9 mouse cellular contexts compared by ENCODE assay signal in genomic region chr4:140153101-140153500, GRCm38 (mm10).
DNase-seq lines count a peak whose midpoint lies in the region; ATAC-seq and TF ChIP-seq lines count a peak whose summit lies in the region.
"Had no signal": no experiment of that assay in that cellular context is flagged by ENCODE, and none has a peak within 500 bp of the region (broad histone marks: within the 10 kb centered on the region; RNA-seq: fewer than 3 reads in every experiment).

No protein-coding gene starts in this region.

- no peaks in the 10 kb centered on the region for H3K36me3 ChIP-seq in forebrain, embryonic 11.5 days (ENCODE audit: control insufficient read depth, insufficient read depth, low read length)
- no peaks in the 10 kb centered on the region for H3K36me3 ChIP-seq in forebrain, embryonic 16.5 days (ENCODE audit: control insufficient read depth, insufficient read depth)
- H3K36me3 ChIP-seq in midbrain, embryonic 11.5 days (ENCODE audit: control insufficient read depth, insufficient read depth, low read length) = no peaks in the 10 kb centered on the region
- H3K36me3 ChIP-seq in midbrain, embryonic 13.5 days = no peaks in the 10 kb centered on the region
- H3K36me3 ChIP-seq in limb, embryonic 14.5 days (ENCODE audit: control insufficient read depth, insufficient read depth, low read length) = no peaks in the 10 kb centered on the region
- H3K36me3 ChIP-seq: midbrain, embryonic 12.5 days had no signal

- peak; percentile 84 for DNase-seq in forebrain, embryonic 11.5 days (ENCODE audit: low spot score)
- peak; percentile 96 for DNase-seq in midbrain, embryonic 11.5 days (ENCODE audit: low spot score, missing footprints)
- peak; percentile 63 for DNase-seq in cerebellum, adult 11 months
- DNase-seq in frontal cortex, postnatal 25 days (ENCODE audit: low spot score in 2 of 2) = peak; percentile 36
- DNase-seq in limb, embryonic 14.5 days (ENCODE audit: low spot score) = peak; percentile 69
- peak; percentile 11 for DNase-seq in thymus, postnatal 0 days (ENCODE audit: low spot score)

- H3K4me1 ChIP-seq in forebrain, embryonic 11.5 days (replicated peaks; ENCODE audit: control insufficient read depth, insufficient read depth, low read length) = peaks cover 8% of the 10 kb centered on the region; the same call in 1 of the 2 replicates
- peaks cover 20% of the 10 kb centered on the region for H3K4me1 ChIP-seq in forebrain, embryonic 16.5 days (replicated peaks; ENCODE audit: control insufficient read depth, insufficient read depth, low read length)
- peaks cover 13% of the 10 kb centered on the region; the same call in 1 of the 2 replicates for H3K4me1 ChIP-seq in midbrain, embryonic 11.5 days (ENCODE audit: control insufficient read depth, insufficient read depth, low read length)
- peaks cover 38% of the 10 kb centered on the region for H3K4me1 ChIP-seq in midbrain, embryonic 13.5 days (replicated peaks)
- H3K4me1 ChIP-seq in limb, embryonic 14.5 days (ENCODE audit: control insufficient read depth, insufficient read depth, low read length) = no peaks in the 10 kb centered on the region

- no peak for TF ChIP-seq POLR2A in limb, embryonic 14.5 days (IDR thresholded peaks at IDR 0.05; ENCODE audit: borderline replicate concordance, extremely low read depth, insufficient read depth, insufficient read length)

- H3K27ac ChIP-seq in forebrain, embryonic 11.5 days (ENCODE audit: low read depth, low read length) = no peak overlapping the region
- no peak overlapping the region for H3K27ac ChIP-seq in forebrain, embryonic 16.5 days (ENCODE audit: low read length)
- H3K27ac ChIP-seq in midbrain, embryonic 11.5 days (ENCODE audit: low read depth, low read length) = no peak overlapping the region
- no peak overlapping the region for H3K27ac ChIP-seq in midbrain, embryonic 13.5 days
- H3K27ac ChIP-seq in limb, embryonic 14.5 days (replicated peaks; ENCODE audit: low read depth, low read length) = no peak overlapping the region
- H3K27ac ChIP-seq: midbrain, embryonic 12.5 days had no signal

- WGBS in forebrain, embryonic 11.5 days = 30% methylated on average over 7 of the region's 7 CpGs
- whole genome bisulfite sequencing in forebrain, embryonic 16.5 days = 36% methylated on average over 7 of the region's 7 CpGs
- 30% methylated on average over 7 of the region's 7 CpGs for WGBS in midbrain, embryonic 11.5 days
- 39% methylated on average over 7 of the region's 7 CpGs for WGBS in midbrain, embryonic 13.5 days
- 40% methylated on average over 7 of the region's 7 CpGs for WGBS in limb, embryonic 14.5 days

- H3K4me2 ChIP-seq in forebrain, embryonic 11.5 days (ENCODE audit: low read depth, low read length, severe bottlenecking) = no peak overlapping the region
- no peak overlapping the region for H3K4me2 ChIP-seq in forebrain, embryonic 16.5 days (ENCODE audit: low read length)
- no peak overlapping the region for H3K4me2 ChIP-seq in midbrain, embryonic 11.5 days
- H3K4me2 ChIP-seq in midbrain, embryonic 13.5 days (replicated peaks) = no peak overlapping the region
- no peak overlapping the region for H3K4me2 ChIP-seq in limb, embryonic 14.5 days (replicated peaks; ENCODE audit: low read depth, low read length, severe bottlenecking)
- H3K4me2 ChIP-seq: midbrain, embryonic 12.5 days had no signal

- H3K9me3 ChIP-seq in forebrain, embryonic 11.5 days (ENCODE audit: control insufficient read depth, low read length) = no peaks in the 10 kb centered on the region
- H3K9me3 ChIP-seq in forebrain, embryonic 16.5 days (ENCODE audit: control insufficient read depth, low read length) = no peaks in the 10 kb centered on the region
- H3K9me3 ChIP-seq in midbrain, embryonic 11.5 days (ENCODE audit: control insufficient read depth, low read length) = no peaks in the 10 kb centered on the region
- no peaks in the 10 kb centered on the region for H3K9me3 ChIP-seq in midbrain, embryonic 13.5 days
- H3K9me3 ChIP-seq in limb, embryonic 14.5 days (ENCODE audit: control insufficient read depth, low read length) = no peaks in the 10 kb centered on the region
- H3K9me3 ChIP-seq: midbrain, embryonic 12.5 days had no signal

- 0 out of 2 replicates have a peak, but pooled peaks have one; percentile 42 for ATAC-seq in forebrain, embryonic 11.5 days (replicated peaks; ENCODE audit: low FRiP score)
- no peak for ATAC-seq in forebrain, embryonic 16.5 days
- ATAC-seq in midbrain, embryonic 11.5 days (ENCODE audit: low FRiP score) = no peak
- no peak for ATAC-seq in midbrain, embryonic 13.5 days
- ATAC-seq in limb, embryonic 14.5 days (ENCODE audit: low FRiP score, low read depth) = no peak

- H3K4me3 ChIP-seq in forebrain, embryonic 11.5 days (ENCODE audit: low read depth, low read length) = no peak overlapping the region
- H3K4me3 ChIP-seq in forebrain, embryonic 16.5 days (replicated peaks; ENCODE audit: low read length) = no peak overlapping the region
- H3K4me3 ChIP-seq in midbrain, embryonic 11.5 days (ENCODE audit: low read depth, low read length) = no peak overlapping the region
- no peak overlapping the region for H3K4me3 ChIP-seq in midbrain, embryonic 13.5 days (replicated peaks)
- H3K4me3 ChIP-seq in limb, embryonic 14.5 days (replicated peaks; ENCODE audit: low read length) = no peak overlapping the region
- H3K4me3 ChIP-seq: midbrain, embryonic 12.5 days had no signal

- H3K27me3 ChIP-seq in forebrain, embryonic 11.5 days (ENCODE audit: control insufficient read depth, insufficient read depth, low read length) = no peaks in the 10 kb centered on the region
- H3K27me3 ChIP-seq in forebrain, embryonic 16.5 days (replicated peaks; ENCODE audit: control insufficient read depth, insufficient read depth, low read length) = no peaks in the 10 kb centered on the region
- H3K27me3 ChIP-seq in midbrain, embryonic 11.5 days (ENCODE audit: control insufficient read depth, insufficient read depth, low read length) = no peaks in the 10 kb centered on the region
- peaks cover 2% of the 10 kb centered on the region; the same call in 1 of the 2 replicates for H3K27me3 ChIP-seq in midbrain, embryonic 13.5 days
- H3K27me3 ChIP-seq in limb, embryonic 14.5 days (ENCODE audit: control insufficient read depth, insufficient read depth, low read length) = no peaks in the 10 kb centered on the region

- no peak overlapping the region for H3K9ac ChIP-seq in forebrain, embryonic 11.5 days (ENCODE audit: low read length)
- no peak overlapping the region for H3K9ac ChIP-seq in forebrain, embryonic 16.5 days (replicated peaks; ENCODE audit: low read depth, low read length)
- H3K9ac ChIP-seq in midbrain, embryonic 11.5 days (ENCODE audit: low read length) = no peak overlapping the region
- no peak overlapping the region for H3K9ac ChIP-seq in midbrain, embryonic 13.5 days (replicated peaks)
- no peak overlapping the region for H3K9ac ChIP-seq in limb, embryonic 14.5 days (ENCODE audit: low read depth, low read length, severe bottlenecking)
- H3K9ac ChIP-seq: midbrain, embryonic 12.5 days had no signal

Comparison
In these comparisons a context has a peak if more than half of its experiments do, and no peak if none do; other contexts are left out.
1. DNase-seq: peak in every context shown above with its lines; median percentile 96 in midbrain, embryonic 11.5 days; 84 in forebrain, embryonic 11.5 days; 69 in limb, embryonic 14.5 days; 63 in cerebellum, adult 11 months; 36 in frontal cortex, postnatal 25 days; 11 in thymus, postnatal 0 days.